Mouse (Mus musculus): Measurements from ENCODE around the gene Thpo.

The Thpo gene

GRCm38 (mm10) chr16:20733731-20734730, at the start of gene Thpo:
Gene Thpo (minus strand): TSS chr16:20734511.
- peak; percentile 28 to 46 for DNase-seq

GRCm38 (mm10) chr16:20783891-20784290, 49.6 kb upstream of the Thpo start:
- no peak for DNase-seq

DNA sequence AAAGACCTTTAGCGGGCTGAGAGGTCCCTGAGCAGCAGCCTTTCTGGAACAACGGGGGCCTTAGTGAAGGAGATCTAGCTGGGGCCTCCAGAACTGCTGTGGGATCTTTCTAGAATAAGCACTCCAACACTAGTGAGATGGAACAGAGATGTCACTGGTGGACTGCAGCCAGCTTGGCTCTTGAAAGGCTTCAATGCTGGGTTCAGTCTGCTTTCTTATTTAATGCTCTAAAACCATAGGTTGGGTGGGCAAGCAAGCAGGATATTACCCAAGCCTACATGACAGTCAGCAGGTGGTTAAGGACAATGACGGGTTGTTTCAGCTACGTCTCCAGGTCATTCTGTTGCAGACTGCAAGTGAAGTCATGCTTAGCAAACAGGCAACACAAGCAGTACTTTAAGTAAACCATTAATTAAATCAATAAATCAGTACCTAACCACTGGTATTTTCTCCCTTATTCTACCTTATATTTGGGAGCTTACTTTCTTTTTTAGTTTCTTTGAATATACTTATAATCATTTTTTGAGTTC, 46.9 kb upstream of the Thpo start:
- no peak for DNase-seq

- DNase-seq, result peak; percentile 34 to 46
These were observed 45.5 kb upstream of the Thpo start for GRCm38 (mm10) chr16:20779846-20780245.

- DNase-seq, result peak; percentile 46 to 61
These were observed 40.7 kb upstream of the Thpo start for GRCm38 (mm10) chr16:20775021-20775420.

DNA sequence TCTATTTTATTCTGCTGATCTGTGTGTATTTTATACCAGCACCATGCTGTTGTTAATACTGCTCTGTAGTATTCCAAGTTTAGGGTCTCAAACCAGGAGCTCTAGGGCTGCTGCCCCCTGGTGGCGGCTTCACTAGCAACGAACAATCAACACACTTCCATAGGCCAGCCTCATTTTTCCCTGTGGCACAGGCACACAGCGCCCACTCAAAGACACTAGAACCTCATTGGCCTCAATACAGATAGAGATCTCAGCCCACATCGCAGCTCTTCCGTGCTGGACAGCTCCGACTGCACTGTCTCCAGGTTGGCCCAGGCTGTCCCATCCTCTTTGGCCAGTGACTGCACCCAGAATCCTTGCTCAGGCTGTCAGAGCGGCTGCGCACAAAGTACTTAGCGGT, 30.9 kb upstream of the Thpo start:
- peak; percentile 25 to 56 for DNase-seq

GRCm38 (mm10) chr16:20761681-20762080, 27.4 kb upstream of the Thpo start:
- DNase-seq, result peak; percentile 77 to 80

- no peak for DNase-seq
These were observed 23.1 kb upstream of the Thpo start for GRCm38 (mm10) chr16:20757385-20757784.

DNA sequence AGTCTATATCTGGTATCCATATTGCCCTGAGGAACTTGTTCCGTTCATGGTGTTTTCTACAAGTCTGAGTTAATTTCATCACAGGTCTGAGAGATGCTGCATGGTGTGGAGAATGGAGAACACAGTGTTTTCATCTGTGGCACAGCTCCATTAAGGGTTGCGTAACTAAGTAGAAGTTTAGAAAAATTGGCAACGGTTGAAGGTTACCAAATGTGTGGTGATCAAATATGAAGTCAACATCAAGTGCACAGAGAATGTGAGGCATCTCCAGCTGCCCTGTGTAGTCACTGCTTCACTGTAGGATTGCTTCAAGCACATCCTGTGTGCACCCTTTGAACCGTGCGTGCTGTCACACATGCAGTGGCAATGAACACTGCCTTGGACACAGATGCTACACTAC, 21.7 kb upstream of the Thpo start:
- DNase-seq, result no peak

- DNase-seq, result no peak
These were observed 16.2 kb upstream of the Thpo start for GRCm38 (mm10) chr16:20750518-20750917.

- DNase-seq, result no peak
These were observed 12.3 kb upstream of the Thpo start for GRCm38 (mm10) chr16:20746641-20747040.

GRCm38 (mm10) chr16:20739845-20740244, 5.5 kb upstream of the Thpo start:
- DNase-seq, result no peak

GRCm38 (mm10) chr16:20736823-20737222, 2.5 kb upstream of the Thpo start:
- DNase-seq, result no peak

DNA sequence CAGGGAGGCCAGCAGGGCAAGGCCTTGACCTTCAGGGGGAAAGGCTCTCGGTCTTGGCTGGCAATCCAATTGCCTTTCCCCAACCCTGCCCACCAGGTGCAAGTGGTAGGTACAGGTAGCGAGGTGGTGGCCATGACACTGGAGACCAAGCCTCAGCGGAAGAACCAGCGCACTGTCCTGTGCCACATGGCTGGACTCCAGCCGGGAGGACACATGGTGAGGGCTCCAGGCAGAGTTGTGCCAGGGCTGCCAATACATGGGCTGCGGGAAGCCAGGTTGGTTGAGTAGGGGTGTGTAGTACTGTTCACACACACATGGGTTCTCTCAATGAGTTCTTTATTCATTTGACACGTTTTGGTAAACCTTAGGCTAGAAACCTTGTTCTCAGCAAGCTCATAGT, 1.9 kb upstream of the Thpo start:
- DNase-seq, result no peak

DNA sequence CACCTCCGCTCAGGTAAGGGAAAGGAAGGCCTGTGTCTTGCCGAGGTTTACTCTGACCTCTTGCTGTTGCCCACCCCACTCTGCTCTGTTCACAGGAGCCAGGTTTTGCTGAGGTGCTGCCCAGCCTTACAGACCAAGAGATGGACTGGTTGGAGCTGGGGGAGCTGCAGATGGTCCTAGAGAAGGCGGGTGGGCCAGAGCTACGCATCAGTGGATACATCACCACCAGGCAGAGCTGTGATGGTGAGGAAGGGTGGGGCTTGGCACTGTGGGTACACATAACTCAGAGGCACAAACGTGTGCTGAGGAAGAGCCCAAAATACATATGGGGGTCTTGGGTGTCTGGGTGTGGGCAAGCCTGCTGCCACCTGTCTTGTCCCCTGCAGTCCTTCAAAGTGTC, 1.3 kb upstream of the Thpo start:
- DNase-seq, result no peak

GRCm38 (mm10) chr16:20732925-20733730, 1.2 kb downstream of the Thpo start, which contains the start of gene Chrd:
Gene Chrd (plus strand): TSS chr16:20733127.
- DNase-seq, result peak; percentile 79 to 80

DNA sequence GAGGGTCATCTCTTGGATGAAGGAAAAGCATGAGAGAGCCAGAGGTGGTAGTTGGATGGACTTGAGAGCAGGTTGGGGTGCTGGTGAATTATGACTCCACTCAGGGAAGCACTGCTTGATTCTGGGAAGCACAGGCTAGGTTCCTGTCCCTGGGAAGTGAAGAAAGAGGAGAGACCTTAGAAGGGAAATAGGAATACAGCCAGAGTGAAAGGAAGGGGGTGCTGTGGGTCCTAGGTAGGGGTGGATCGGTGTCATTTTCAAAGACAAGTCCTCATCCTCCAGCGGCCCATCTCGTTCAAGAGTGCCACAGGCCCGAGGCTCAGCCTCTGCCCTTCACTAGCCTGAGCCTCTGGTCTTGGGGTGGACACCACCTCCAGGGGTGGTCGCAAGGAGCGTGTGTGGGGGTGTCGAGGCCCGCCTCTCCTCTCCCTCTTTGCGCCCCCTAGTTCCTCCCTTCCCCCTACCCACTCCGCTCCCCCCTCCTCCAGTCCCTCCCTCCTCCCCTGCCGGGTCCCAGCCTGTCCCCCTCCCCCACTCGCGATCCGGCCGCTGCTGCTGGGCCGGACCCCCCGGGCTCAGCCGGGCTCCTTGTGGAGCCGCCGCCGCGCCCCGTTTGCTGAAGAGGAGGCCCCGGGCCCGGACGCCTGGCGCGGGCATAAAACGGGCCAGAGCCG, 1.9 kb downstream of the Thpo start:
- peak; percentile 41 to 46 for DNase-seq

- DNase-seq, result peak in 1 of 2 experiments; percentile 19
These were observed 2.6 kb downstream of the Thpo start for GRCm38 (mm10) chr16:20731688-20732087.

- no peak for DNase-seq
These were observed 4.0 kb downstream of the Thpo start for GRCm38 (mm10) chr16:20730293-20730711.

DNA sequence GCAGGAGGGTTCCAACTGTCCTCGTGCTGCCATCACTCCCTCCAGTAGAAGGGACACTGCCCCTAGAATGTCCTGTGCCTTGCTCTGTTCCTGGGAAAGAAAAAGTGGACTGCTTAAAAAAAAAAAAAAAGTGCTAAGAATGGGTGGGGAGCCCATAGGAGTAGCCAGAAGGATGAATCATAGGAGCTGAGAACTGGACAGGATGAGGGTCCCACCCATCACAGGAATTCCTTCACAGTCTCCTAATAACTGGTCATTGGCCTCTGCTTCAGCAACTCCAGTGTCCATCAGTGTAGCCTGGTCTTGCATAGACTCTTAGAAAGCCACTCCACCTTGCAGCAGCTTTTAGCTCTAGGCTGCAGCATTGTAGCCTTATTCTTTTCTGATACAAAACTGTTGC, 7.9 kb downstream of the Thpo start:
- DNase-seq, result no peak

GRCm38 (mm10) chr16:20725750-20726149, 8.6 kb downstream of the Thpo start:
- DNase-seq, result no peak

DNA sequence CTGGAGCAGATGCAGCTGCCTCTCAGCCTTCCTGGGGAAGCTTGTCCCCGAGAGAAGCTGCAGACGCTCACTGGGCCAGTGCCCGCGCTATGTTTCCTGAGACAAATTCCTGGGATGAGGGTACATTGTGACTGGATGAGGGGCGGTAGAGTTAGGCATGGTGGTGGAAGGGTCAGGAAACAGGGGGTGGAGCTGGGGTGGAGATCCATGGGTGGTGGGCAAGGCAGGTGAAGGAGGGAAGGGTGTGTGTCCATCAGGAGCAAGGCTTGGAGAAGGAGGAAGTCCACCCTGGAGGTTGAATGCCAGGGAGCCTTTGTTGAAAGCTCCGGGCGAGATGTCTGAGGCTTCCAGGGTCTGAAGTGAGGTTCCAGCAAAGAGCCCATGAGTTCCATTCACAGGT, 9.0 kb downstream of the Thpo start:
- DNase-seq, result no peak

GRCm38 (mm10) chr16:20724338-20724748, 10.0 kb downstream of the Thpo start:
- DNase-seq, result no peak
